Mouse (Mus musculus): ENCODE measurements around the gene Ces2h. TPM values are rescaled to one million over a fixed set of nuclear protein-coding genes. Genes with fewer than 3 reads are reported as not detected.

Ces2h gene
- polyA plus RNA-seq, 1 experiment from 2014 or later = not detected

DNA sequence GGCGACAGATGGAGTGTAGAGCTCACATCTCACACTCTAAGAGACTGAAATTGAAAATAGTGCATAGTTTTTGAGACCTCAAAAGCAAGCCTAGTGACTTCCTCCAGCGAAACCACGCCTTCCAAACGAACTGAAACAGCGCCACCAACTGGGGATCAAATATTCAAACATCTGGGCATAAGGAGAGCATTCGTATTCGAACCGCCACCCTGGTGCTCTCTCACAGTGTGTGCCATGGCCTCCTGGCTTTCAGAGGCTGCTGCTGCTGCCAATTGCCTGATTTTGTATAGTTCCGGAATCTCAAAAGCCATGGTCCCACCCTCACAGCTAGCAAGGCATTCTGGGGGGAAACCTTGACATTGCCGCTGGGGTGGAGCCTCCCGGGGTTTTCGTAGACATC lies 10.5 kb downstream of the Ces2h start:
- no peaks in the 10 kb centered on the region for H3K27me3 ChIP-seq (ENCODE audit: control insufficient read depth, insufficient read depth, low read length)
- ATAC-seq (ENCODE audit: low FRiP score, low TSS enrichment) = no peak
- no peak overlapping the region for H3K4me2 ChIP-seq (replicated peaks; ENCODE audit: low read depth, low read length)
- no peaks in the 10 kb centered on the region for H3K4me1 ChIP-seq (ENCODE audit: control insufficient read depth, insufficient read depth, low read length)
- peaks cover 4% of the 10 kb centered on the region; the same call in 1 of the 2 replicates for H3K9me3 ChIP-seq (ENCODE audit: control insufficient read depth, low read length)
- no peaks in the 10 kb centered on the region for H3K36me3 ChIP-seq (ENCODE audit: control insufficient read depth, insufficient read depth, low read length)
- H3K4me3 ChIP-seq (ENCODE audit: low read length) = no peak overlapping the region
- no peak overlapping the region for H3K9ac ChIP-seq (ENCODE audit: low read depth, low read length)
- H3K27ac ChIP-seq (ENCODE audit: low read depth, low read length) = no peak overlapping the region
- 85% methylated on average over 12 of the region's 12 CpGs for WGBS

- Histone ChIP-seq H3K27me3 (ENCODE audit: control insufficient read depth, insufficient read depth, low read length) (no peaks in the 10 kb centered on the region), H3K9ac (ENCODE audit: low read depth, low read length) (no peak overlapping the region), H3K36me3 (ENCODE audit: control insufficient read depth, insufficient read depth, low read length) (no peaks in the 10 kb centered on the region), H3K9me3 (ENCODE audit: control insufficient read depth, low read length) (no peaks in the 10 kb centered on the region), H3K4me3 (ENCODE audit: low read length) (no peak overlapping the region), H3K27ac (ENCODE audit: low read depth, low read length) (no peak overlapping the region), H3K4me2 (replicated peaks; ENCODE audit: low read depth, low read length) (no peak overlapping the region), H3K4me1 (ENCODE audit: control insufficient read depth, insufficient read depth, low read length) (no peaks in the 10 kb centered on the region)
- WGBS = 92% methylated on average over 5 of the region's 5 CpGs
- no peak for ATAC-seq (ENCODE audit: low FRiP score, low TSS enrichment)
Observed at GRCm38 (mm10) chr8:105014391-105014790, 13.7 kb downstream of the Ces2h start.

GRCm38 (mm10) chr8:105021954-105022353 lies 21.3 kb downstream of the Ces2h start:
- no peaks in the 10 kb centered on the region for H3K27me3 ChIP-seq (ENCODE audit: control insufficient read depth, insufficient read depth, low read length)
- H3K4me1 ChIP-seq (ENCODE audit: control insufficient read depth, insufficient read depth, low read length) = no peaks in the 10 kb centered on the region
- 85% methylated on average over 1 of the region's 1 CpGs for WGBS
- no peak for ATAC-seq (ENCODE audit: low FRiP score, low TSS enrichment)
- no peaks in the 10 kb centered on the region for H3K36me3 ChIP-seq (ENCODE audit: control insufficient read depth, insufficient read depth, low read length)
- no peak overlapping the region for H3K27ac ChIP-seq (ENCODE audit: low read depth, low read length)
- no peak overlapping the region for H3K9ac ChIP-seq (ENCODE audit: low read depth, low read length)
- no peak overlapping the region for H3K4me2 ChIP-seq (replicated peaks; ENCODE audit: low read depth, low read length)
- no peak overlapping the region for H3K4me3 ChIP-seq (ENCODE audit: low read length)
- H3K9me3 ChIP-seq (ENCODE audit: control insufficient read depth, low read length) = no peaks in the 10 kb centered on the region; the same call in 1 of the 2 replicates

DNA sequence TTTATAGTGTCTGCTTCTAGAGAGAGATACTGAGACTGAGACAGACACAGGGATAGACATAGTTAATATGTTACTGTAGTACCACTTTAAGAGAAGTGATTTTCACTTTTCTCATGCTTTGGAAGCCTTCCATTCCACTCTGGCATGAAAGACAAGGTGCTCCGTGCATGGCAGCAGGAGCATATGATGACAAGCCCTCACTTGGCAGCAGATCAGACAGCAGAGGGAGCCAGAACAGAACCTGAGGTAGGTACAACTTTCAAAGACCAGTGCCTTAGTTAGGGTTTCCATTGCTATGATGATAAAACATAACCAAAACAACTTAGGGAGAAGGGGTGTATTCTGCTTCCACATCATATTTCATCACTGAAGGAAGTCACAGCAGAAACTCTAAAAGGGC lies 22.4 kb downstream of the Ces2h start:
- Histone ChIP-seq H3K4me1 (ENCODE audit: control insufficient read depth, insufficient read depth, low read length) (no peaks in the 10 kb centered on the region), H3K4me3 (ENCODE audit: low read length) (no peak overlapping the region), H3K9me3 (ENCODE audit: control insufficient read depth, low read length) (no peaks in the 10 kb centered on the region; the same call in 1 of the 2 replicates), H3K9ac (ENCODE audit: low read depth, low read length) (no peak overlapping the region), H3K27ac (ENCODE audit: low read depth, low read length) (no peak overlapping the region), H3K4me2 (replicated peaks; ENCODE audit: low read depth, low read length) (no peak overlapping the region), H3K27me3 (ENCODE audit: control insufficient read depth, insufficient read depth, low read length) (no peaks in the 10 kb centered on the region), H3K36me3 (ENCODE audit: control insufficient read depth, insufficient read depth, low read length) (no peaks in the 10 kb centered on the region)
- ATAC-seq (ENCODE audit: low FRiP score, low TSS enrichment) = no peak
- 65% methylated on average over 1 of the region's 1 CpGs for WGBS

DNA sequence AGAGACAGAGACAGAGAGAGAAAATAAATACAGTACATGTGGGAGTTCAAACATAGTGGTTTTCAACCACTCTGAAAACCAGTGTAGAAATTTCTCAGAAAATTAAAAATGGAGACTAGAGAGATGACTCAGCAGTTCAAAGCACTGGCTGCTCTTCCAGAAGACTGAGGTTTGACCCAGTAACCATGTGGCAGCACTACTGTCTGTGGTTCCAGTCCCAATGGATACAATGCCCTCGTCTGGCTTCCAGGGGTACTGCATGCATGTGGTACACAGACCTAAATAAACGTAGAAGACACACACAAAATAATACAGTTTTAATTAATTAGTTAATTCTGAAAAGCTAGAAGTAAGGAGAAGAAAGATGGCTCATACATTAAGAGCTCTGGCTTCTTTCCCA lies 24.4 kb downstream of the Ces2h start:
- WGBS = 66% methylated on average over 2 of the region's 2 CpGs
- H3K9ac ChIP-seq (ENCODE audit: low read depth, low read length) = no peak overlapping the region
- H3K4me2 ChIP-seq (replicated peaks; ENCODE audit: low read depth, low read length) = no peak overlapping the region
- H3K9me3 ChIP-seq (ENCODE audit: control insufficient read depth, low read length) = no peaks in the 10 kb centered on the region; the same call in 1 of the 2 replicates
- H3K36me3 ChIP-seq (ENCODE audit: control insufficient read depth, insufficient read depth, low read length) = no peaks in the 10 kb centered on the region
- H3K4me3 ChIP-seq (ENCODE audit: low read length) = no peak overlapping the region
- ATAC-seq (ENCODE audit: low FRiP score, low TSS enrichment) = no peak
- H3K27me3 ChIP-seq (ENCODE audit: control insufficient read depth, insufficient read depth, low read length) = no peaks in the 10 kb centered on the region
- H3K27ac ChIP-seq (ENCODE audit: low read depth, low read length) = no peak overlapping the region
- no peaks in the 10 kb centered on the region for H3K4me1 ChIP-seq (ENCODE audit: control insufficient read depth, insufficient read depth, low read length)

DNA sequence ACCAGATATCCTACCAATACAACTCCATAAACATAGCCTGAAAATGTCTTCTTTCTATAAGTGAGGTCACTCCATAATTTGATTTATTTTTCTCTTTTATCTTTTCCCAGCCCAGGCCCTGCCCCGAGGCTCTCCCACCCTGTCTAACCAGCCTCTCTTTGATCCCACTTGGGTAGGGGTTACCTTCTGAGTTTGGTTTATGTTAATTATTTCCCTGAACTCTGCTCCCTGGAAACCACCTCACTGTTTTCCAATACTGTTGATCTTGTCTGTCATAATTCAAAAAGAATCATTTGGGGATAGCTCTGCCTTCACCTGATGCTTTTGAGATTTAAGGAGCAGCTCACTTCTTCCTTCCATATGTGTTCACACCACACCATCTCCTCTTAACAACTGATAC lies 42.9 kb downstream of the Ces2h start:
- WGBS = 36% methylated on average over 1 of the region's 1 CpGs
- no peaks in the 10 kb centered on the region for H3K9me3 ChIP-seq (ENCODE audit: control insufficient read depth, low read length)
- ATAC-seq (ENCODE audit: low FRiP score, low TSS enrichment) = no peak

GRCm38 (mm10) chr8:105045824-105046401 lies 45.3 kb downstream of the Ces2h start:
- Histone ChIP-seq H3K4me3 (ENCODE audit: low read length) (no peak overlapping the region), H3K9ac (ENCODE audit: low read depth, low read length) (no peak overlapping the region), H3K4me2 (replicated peaks; ENCODE audit: low read depth, low read length) (no peak overlapping the region), H3K4me1 (ENCODE audit: control insufficient read depth, insufficient read depth, low read length) (no peaks in the 10 kb centered on the region), H3K36me3 (ENCODE audit: control insufficient read depth, insufficient read depth, low read length) (no peaks in the 10 kb centered on the region), H3K27ac (ENCODE audit: low read depth, low read length) (no peak overlapping the region), H3K27me3 (ENCODE audit: control insufficient read depth, insufficient read depth, low read length) (no peaks in the 10 kb centered on the region), H3K9me3 (ENCODE audit: control insufficient read depth, low read length) (no peaks in the 10 kb centered on the region)
- 75% methylated on average over 3 of the region's 3 CpGs for WGBS
- ATAC-seq (ENCODE audit: low FRiP score, low TSS enrichment) = no peak

More for the DNA sequence above, 42.9 kb downstream of the Ces2h start:
- Histone ChIP-seq H3K4me1 (ENCODE audit: control insufficient read depth, insufficient read depth, low read length) (no peaks in the 10 kb centered on the region), H3K36me3 (ENCODE audit: control insufficient read depth, insufficient read depth, low read length) (no peaks in the 10 kb centered on the region), H3K27me3 (ENCODE audit: control insufficient read depth, insufficient read depth, low read length) (no peaks in the 10 kb centered on the region), H3K9ac (ENCODE audit: low read depth, low read length) (no peak overlapping the region), H3K4me3 (ENCODE audit: low read length) (no peak overlapping the region), H3K27ac (ENCODE audit: low read depth, low read length) (no peak overlapping the region), H3K4me2 (replicated peaks; ENCODE audit: low read depth, low read length) (no peak overlapping the region)

- WGBS = 74% methylated on average over 3 of the region's 3 CpGs
- no peak for ATAC-seq (ENCODE audit: low FRiP score, low TSS enrichment)
- H3K27ac ChIP-seq (ENCODE audit: low read depth, low read length) = no peak within 1 kb of the TSS
- no peaks in the 10 kb centered on the region for H3K36me3 ChIP-seq (ENCODE audit: control insufficient read depth, insufficient read depth, low read length)
- no peak within 1 kb of the TSS for H3K4me3 ChIP-seq (ENCODE audit: low read length)
- H3K27me3 ChIP-seq (ENCODE audit: control insufficient read depth, insufficient read depth, low read length) = no peaks in the 10 kb centered on the region
- H3K9ac ChIP-seq (ENCODE audit: low read depth, low read length) = no peak within 1 kb of the TSS
- no peaks in the 10 kb centered on the region for H3K4me1 ChIP-seq (ENCODE audit: control insufficient read depth, insufficient read depth, low read length)
- no peaks in the 10 kb centered on the region for H3K9me3 ChIP-seq (ENCODE audit: control insufficient read depth, low read length)
- no peak within 1 kb of the TSS for H3K4me2 ChIP-seq (replicated peaks; ENCODE audit: low read depth, low read length)
Observed at GRCm38 (mm10) chr8:105048371-105048854, 47.8 kb downstream of the Ces2h start, which contains the start of gene Ces3a. Ces3a (plus strand) TSS chr8:105048601.

GRCm38 (mm10) chr8:105056211-105056610 lies 55.6 kb downstream of the Ces2h start:
- WGBS = 94% methylated on average over 4 of the region's 4 CpGs
- ATAC-seq (ENCODE audit: low FRiP score, low TSS enrichment) = no peak
- H3K9me3 ChIP-seq (ENCODE audit: control insufficient read depth, low read length) = no peaks in the 10 kb centered on the region

More at GRCm38 (mm10) chr8:105056211-105056610, 55.6 kb downstream of the Ces2h start:
- H3K36me3 ChIP-seq (ENCODE audit: control insufficient read depth, insufficient read depth, low read length) = no peaks in the 10 kb centered on the region
- no peak overlapping the region for H3K9ac ChIP-seq (ENCODE audit: low read depth, low read length)
- no peak overlapping the region for H3K4me2 ChIP-seq (replicated peaks; ENCODE audit: low read depth, low read length)
- H3K27me3 ChIP-seq (ENCODE audit: control insufficient read depth, insufficient read depth, low read length) = no peaks in the 10 kb centered on the region
- H3K4me1 ChIP-seq (ENCODE audit: control insufficient read depth, insufficient read depth, low read length) = no peaks in the 10 kb centered on the region
- no peak overlapping the region for H3K4me3 ChIP-seq (ENCODE audit: low read length)
- H3K27ac ChIP-seq (ENCODE audit: low read depth, low read length) = no peak overlapping the region
